Mouse (Mus musculus) CH12.LX (cell line): ENCODE data around the gene Thy1. TPM values are rescaled to one million over a fixed set of nuclear protein-coding genes. Genes with fewer than 3 reads are reported as not detected.
A peak's percentile ranks its signal among the peaks of the same experiment; 100 is the strongest.

ENCODE experiments used
- DNase-seq: peaks from one replicate; pipeline ENCODE4 v3.0.0-alpha.2; 2013; ENCODE audit errors: extremely low read depth
- H3K27ac ChIP-seq: 2 replicates; pipeline ENCODE4 v1.5.1; 2012; ENCODE audit warnings: low read depth, mild to moderate bottlenecking, control low read depth, moderate library complexity; ENCODE audit not compliant: insufficient read depth
- H3K27me3 ChIP-seq: replicated peaks from 2 replicates; pipeline ENCODE3; 2012; ENCODE audit warnings: inconsistent platforms
- H3K36me3 ChIP-seq, 2 experiments: replicated peaks in 1 of 2; 2 replicates each; pipeline versions ENCODE3 to v1.6.1; 2012; ENCODE audit warnings: inconsistent platforms in 1 of 2, low read length in 1 of 2, mild to moderate bottlenecking in 1 of 2, mixed read lengths in 1 of 2, moderate library complexity in 1 of 2; ENCODE audit not compliant: control insufficient read depth in 1 of 2, insufficient read depth in 1 of 2
- H3K4me1 ChIP-seq, 2 experiments: 2 replicates each; pipeline ENCODE4 v1.6.1; 2012; ENCODE audit warnings: inconsistent platforms in 1 of 2, moderate library complexity in 1 of 2; ENCODE audit not compliant: insufficient read depth in 2 of 2, control insufficient read depth in 1 of 2
- H3K4me2 ChIP-seq: 2 replicates; pipeline ENCODE4 v1.6.1; 2012; ENCODE audit warnings: low read depth, mild to moderate bottlenecking, control low read depth; ENCODE audit not compliant: poor library complexity, insufficient read depth, severe bottlenecking
- H3K4me3 ChIP-seq, 3 experiments: fragments of 150-350 bp in 1 of 3; sonication (generic) in 1 of 3; replicated peaks in 1 of 3; 2 replicates each; pipeline versions ENCODE3 to v1.5.1; 2011 to 2012; ENCODE audit warnings: low read depth in 2 of 3, low read length in 2 of 3, mild to moderate bottlenecking in 2 of 3, moderate library complexity in 2 of 3, control low read depth in 1 of 3, improper control_type of control experiment in 1 of 3, inconsistent platforms in 1 of 3, mixed read lengths in 1 of 3; ENCODE audit not compliant: poor library complexity in 1 of 3
- H3K79me2 ChIP-seq: replicated peaks from 2 replicates; pipeline ENCODE4 v1.6.1; 2012; ENCODE audit warnings: mild to moderate bottlenecking, moderate library complexity; ENCODE audit not compliant: control insufficient read depth, poor library complexity, insufficient read depth, severe bottlenecking; ENCODE audit errors: extremely low read depth
- H3K9ac ChIP-seq: 2 replicates; pipeline ENCODE4 v1.6.1; 2012; ENCODE audit warnings: low read depth, mild to moderate bottlenecking, control low read depth, moderate library complexity; ENCODE audit not compliant: insufficient read depth
- H3K9me3 ChIP-seq: replicated peaks from 2 replicates; pipeline ENCODE3; 2012; ENCODE audit warnings: low read length, inconsistent platforms, mixed read lengths
- BHLHE40 ChIP-seq: IDR thresholded peaks from 2 replicates; pipeline ENCODE4 v1.6.1; 2011; ENCODE audit warnings: mild to moderate bottlenecking, low read depth, low read length, improper control_type of control experiment
- CHD1 ChIP-seq: IDR thresholded peaks from 2 replicates; pipeline ENCODE4 v1.6.1; 2012; ENCODE audit warnings: low read depth, low read length, improper control_type of control experiment, inconsistent platforms
- CTCF ChIP-seq, 2 experiments: IDR thresholded peaks in 1 of 2; conservative IDR thresholded peaks in 1 of 2; 2 replicates each; pipeline ENCODE4 v1.5.1; 2011 to 2012; ENCODE audit warnings: low read depth in 2 of 2, low read length in 2 of 2, improper control_type of control experiment in 1 of 2, inconsistent platforms in 1 of 2, mild to moderate bottlenecking in 1 of 2, moderate library complexity in 1 of 2
- E2F4 ChIP-seq: IDR thresholded peaks from 2 replicates; pipeline ENCODE4 v1.6.1; 2011; ENCODE audit warnings: low read depth, low read length, improper control_type of control experiment; ENCODE audit not compliant: insufficient replicate concordance
- EP300 ChIP-seq: IDR thresholded peaks from 2 replicates; pipeline ENCODE4 v1.6.1; 2011; ENCODE audit warnings: low read length, improper control_type of control experiment
- ETS1 ChIP-seq: conservative IDR thresholded peaks from 2 replicates; pipeline ENCODE4 v1.6.1; 2012; ENCODE audit warnings: low read depth, mild to moderate bottlenecking, inconsistent platforms, low read length, improper control_type of control experiment, moderate library complexity
- HCFC1 ChIP-seq: IDR thresholded peaks from 2 replicates; pipeline ENCODE4 v1.6.1; 2012; ENCODE audit warnings: low read depth, mild to moderate bottlenecking, inconsistent platforms, low read length, improper control_type of control experiment
- IRF4 ChIP-seq: IDR thresholded peaks from 2 replicates; pipeline ENCODE4 v1.6.1; 2014; ENCODE audit warnings: low read depth, mild to moderate bottlenecking, inconsistent platforms, low read length, improper control_type of control experiment
- JUND ChIP-seq: conservative IDR thresholded peaks from 2 replicates; pipeline ENCODE4 v1.6.1; 2011; ENCODE audit warnings: low read depth, low read length, improper control_type of control experiment
- KAT2A ChIP-seq: IDR thresholded peaks from 2 replicates; pipeline ENCODE4 v1.6.1; 2012; ENCODE audit warnings: low read length, improper control_type of control experiment, inconsistent platforms; ENCODE audit not compliant: insufficient replicate concordance
- MAFK ChIP-seq: IDR thresholded peaks from 2 replicates; pipeline ENCODE4 v1.6.1; 2011; ENCODE audit warnings: low read length, improper control_type of control experiment; ENCODE audit not compliant: insufficient replicate concordance
- MEF2A ChIP-seq: IDR thresholded peaks from 2 replicates; pipeline ENCODE4 v1.6.1; 2014; ENCODE audit warnings: low read depth, mild to moderate bottlenecking, inconsistent platforms, low read length, improper control_type of control experiment, borderline replicate concordance
- MXI1 ChIP-seq: IDR thresholded peaks from 2 replicates; pipeline ENCODE4 v1.6.1; 2011; ENCODE audit warnings: mild to moderate bottlenecking, low read depth, low read length, improper control_type of control experiment
- MYC ChIP-seq: IDR thresholded peaks from 2 replicates; pipeline ENCODE4 v1.6.1; 2011; ENCODE audit warnings: low read depth, mild to moderate bottlenecking, improper control_type of control experiment, low read length
- PAX5 ChIP-seq: IDR thresholded peaks from 2 replicates; pipeline ENCODE4 v1.6.1; 2012; ENCODE audit warnings: low read length, inconsistent platforms, mixed read lengths
- POLR2AphosphoS2 ChIP-seq: IDR thresholded peaks from 2 replicates; pipeline ENCODE4 v1.6.1; 2011; ENCODE audit warnings: low read depth, low read length, improper control_type of control experiment
- RAD21 ChIP-seq: IDR thresholded peaks from 2 replicates; pipeline ENCODE4 v1.6.1; 2011; ENCODE audit warnings: low read depth, mild to moderate bottlenecking, low read length, improper control_type of control experiment, moderate library complexity
- RCOR1 ChIP-seq: conservative IDR thresholded peaks from 2 replicates; pipeline ENCODE4 v1.6.1; 2012; ENCODE audit warnings: low read depth, mild to moderate bottlenecking, inconsistent platforms, low read length, improper control_type of control experiment
- SIN3A ChIP-seq: IDR thresholded peaks from 2 replicates; pipeline ENCODE4 v1.6.1; 2012; ENCODE audit warnings: low read length, improper control_type of control experiment, inconsistent platforms
- SMC3 ChIP-seq: IDR thresholded peaks from 2 replicates; pipeline ENCODE4 v1.6.1; 2011; ENCODE audit warnings: low read depth, low read length, improper control_type of control experiment
- TBP ChIP-seq: conservative IDR thresholded peaks from 2 replicates; pipeline ENCODE4 v1.6.1; 2011; ENCODE audit warnings: low read depth, low read length, improper control_type of control experiment
- TCF12 ChIP-seq: IDR thresholded peaks from 2 replicates; pipeline ENCODE4 v1.6.1; 2014; ENCODE audit warnings: low read depth, mild to moderate bottlenecking, inconsistent platforms, low read length, improper control_type of control experiment
- UBTF ChIP-seq: IDR thresholded peaks from 2 replicates; pipeline ENCODE4 v1.6.1; 2012; ENCODE audit warnings: low read depth, mild to moderate bottlenecking, inconsistent platforms, low read length, improper control_type of control experiment, moderate library complexity
- USF1 ChIP-seq: IDR thresholded peaks from 2 replicates; pipeline ENCODE4 v1.6.1; 2014; ENCODE audit warnings: low read depth, mild to moderate bottlenecking, inconsistent platforms, low read length, improper control_type of control experiment
- USF2 ChIP-seq: conservative IDR thresholded peaks from 2 replicates; pipeline ENCODE4 v1.6.1; 2011; ENCODE audit warnings: low read depth, low read length, improper control_type of control experiment
- ZC3H11A ChIP-seq: IDR thresholded peaks from 2 replicates; pipeline ENCODE4 v1.6.1; 2012; ENCODE audit warnings: low read depth, mild to moderate bottlenecking, inconsistent platforms, low read length, improper control_type of control experiment
- ZKSCAN1 ChIP-seq: IDR thresholded peaks from 2 replicates; pipeline ENCODE4 v1.6.1; 2012; ENCODE audit warnings: low read depth, inconsistent platforms, low read length, improper control_type of control experiment, borderline replicate concordance
- ZNF384 ChIP-seq: IDR thresholded peaks from 2 replicates; pipeline ENCODE4 v1.6.1; 2012; ENCODE audit warnings: low read depth, low read length, improper control_type of control experiment, inconsistent platforms
- dilution Hi-C: fragments of 300-500 bp; cut with MboI; formaldehyde crosslinking; loops from 2 replicates; pipeline ENCODE4 v1.14.3; 2020; ENCODE audit warnings: low sequenced_read_pairs; ENCODE audit not compliant: extremely low pct_unique_long_range_greater_than_20kb, extremely low pct_ligation_motif_present
- in situ Hi-C: fragments of 300-500 bp; cut with MboI; formaldehyde crosslinking; loops from 3 replicates; pipeline ENCODE4 v1.14.3; 2019; ENCODE audit warnings: low sequenced_read_pairs, low pct_ligation_motif_present, low pct_unique_long_range_greater_than_20kb, mixed read lengths
- polyA plus RNA-seq: library from polyadenylated mRNA; unstranded; fragments of >175 nt; gene quantifications from 2 replicates; pipeline ENCODE4 v1.2.1, GENCODE M21; 2012; ENCODE audit warnings: low read depth; ENCODE audit not compliant: insufficient read length
- total RNA-seq, 2 experiments: library from RNA; depleted of rRNA; stranded (reverse); fragments of 300-350 nt in 1 of 2; fragments of >200 nt in 1 of 2; gene quantifications; 2 replicates each; pipeline ENCODE4 v1.2.3; 2012 to 2014

Thy1 gene
- total and polyA plus RNA-seq, 3 experiments: not detected

DNA sequence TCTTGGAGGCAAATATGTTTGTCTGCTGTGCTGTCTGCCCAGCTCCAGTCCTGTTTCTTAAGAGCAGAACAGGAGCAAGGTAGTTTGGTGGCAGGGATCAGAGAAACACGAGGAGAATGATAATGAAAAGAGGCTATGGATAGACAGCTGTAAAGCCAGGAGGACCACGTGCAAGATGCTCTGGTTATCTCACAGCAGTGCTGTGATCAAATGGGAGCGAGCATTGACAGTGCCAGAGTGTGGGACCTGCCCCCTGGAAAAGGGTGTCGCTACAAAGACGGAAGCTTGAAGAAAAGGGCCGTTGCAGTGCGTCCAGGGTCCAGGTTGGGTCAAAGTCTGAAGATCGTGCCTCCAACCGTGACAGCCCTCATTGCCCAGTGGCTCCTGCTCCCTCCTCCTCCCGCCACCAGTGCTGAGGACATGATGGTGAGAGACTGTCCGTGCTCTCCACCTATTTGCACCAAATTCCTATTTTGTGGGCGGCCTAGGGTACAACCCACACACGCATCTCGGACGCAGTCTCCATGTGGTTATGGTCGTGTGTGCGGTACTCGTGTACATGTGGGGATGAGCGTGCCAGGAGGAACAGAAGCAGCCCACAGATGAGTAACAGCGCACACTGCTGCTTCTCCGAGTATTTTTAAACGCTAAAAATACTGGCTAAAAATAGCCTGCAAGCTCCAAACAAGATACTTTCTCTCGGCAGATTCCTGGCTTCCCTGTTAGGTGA lies 40.4 kb downstream of the Thy1 start:
- no peak for DNase-seq
- Histone ChIP-seq H3K9ac (no peak overlapping the region), H3K27me3 (peaks cover 60% of the 10 kb centered on the region), H3K27ac (no peak overlapping the region), H3K79me2 (no peaks in the 10 kb centered on the region), H3K9me3 (no peaks in the 10 kb centered on the region), H3K36me3 (no peaks in the 10 kb centered on the region), H3K4me2 (no peak overlapping the region), H3K4me3 (no peak overlapping the region), H3K4me1 (peaks cover 10 to 45% of the 10 kb centered on the region in 2 experiments)
- in situ Hi-C loops: no loop called here
- dilution Hi-C loops: no loop called here
- TF ChIP-seq BHLHE40 (no peak), UBTF (no peak), RCOR1 (no peak), TCF12 (no peak), MAFK (no peak), MXI1 (no peak), RAD21 (no peak), IRF4 (no peak), USF2 (no peak), KAT2A (no peak), CHD1 (no peak), ZKSCAN1 (no peak), CTCF (conservative IDR thresholded peaks at IDR 0.05 in 1 of 2, IDR thresholded peaks at IDR 0.05 in 1 of 2; ENCODE audit: low read depth in 2 of 2, low read length in 2 of 2) (no peak), MEF2A (no peak), HCFC1 (no peak), USF1 (no peak), PAX5 (no peak), ZNF384 (no peak), POLR2AphosphoS2 (no peak)

- Histone ChIP-seq H3K79me2 (no peaks in the 10 kb centered on the region), H3K4me3 (no peak overlapping the region)
Observed at GRCm38 (mm10) chr9:44084236-44084635, 41.1 kb downstream of the Thy1 start.

More at GRCm38 (mm10) chr9:44084236-44084635, 41.1 kb downstream of the Thy1 start:
- no peaks in the 10 kb centered on the region for H3K9me3 ChIP-seq
- no peak for TF ChIP-seq JUND
- no peak for TF ChIP-seq RAD21
- TF ChIP-seq ETS1: no peak
- TF ChIP-seq CTCF (conservative IDR thresholded peaks at IDR 0.05 in 1 of 2, IDR thresholded peaks at IDR 0.05 in 1 of 2; ENCODE audit: low read depth in 2 of 2, low read length in 2 of 2): no peak
- TF ChIP-seq SMC3: no peak
- TF ChIP-seq SIN3A: no peak
- no peak for TF ChIP-seq KAT2A
- TF ChIP-seq ZKSCAN1: no peak
- no peak for TF ChIP-seq MYC
- no peak for TF ChIP-seq PAX5
- TF ChIP-seq ZC3H11A: no peak
- TF ChIP-seq ZNF384: no peak
- TF ChIP-seq E2F4: no peak
- no peak for TF ChIP-seq TBP
- TF ChIP-seq EP300: no peak
- TF ChIP-seq USF2: no peak
- H3K36me3 ChIP-seq: no peaks in the 10 kb centered on the region
- peak overlapping the region; percentile 63 for H3K4me2 ChIP-seq
- no peak overlapping the region for H3K27ac ChIP-seq
- H3K9ac ChIP-seq: no peak overlapping the region
- no peak for DNase-seq
- H3K27me3 ChIP-seq: peaks cover 60% of the 10 kb centered on the region
- H3K4me1 ChIP-seq: peaks cover 16 to 49% of the 10 kb centered on the region in 2 experiments
- dilution Hi-C loops: no loop called here
- in situ Hi-C loops: no loop called here
